Mouse (Mus musculus): ENCODE measurements around the gene Gm49403. TPM values are rescaled to one million over a fixed set of nuclear protein-coding genes. Genes with fewer than 3 reads are reported as not detected.

Gene Gm49403
- not detected in 2 replicates for polyA plus RNA-seq (2015; fragmentation: Nextera tagmentation; extraction: Ambion mirVana)

DNA sequence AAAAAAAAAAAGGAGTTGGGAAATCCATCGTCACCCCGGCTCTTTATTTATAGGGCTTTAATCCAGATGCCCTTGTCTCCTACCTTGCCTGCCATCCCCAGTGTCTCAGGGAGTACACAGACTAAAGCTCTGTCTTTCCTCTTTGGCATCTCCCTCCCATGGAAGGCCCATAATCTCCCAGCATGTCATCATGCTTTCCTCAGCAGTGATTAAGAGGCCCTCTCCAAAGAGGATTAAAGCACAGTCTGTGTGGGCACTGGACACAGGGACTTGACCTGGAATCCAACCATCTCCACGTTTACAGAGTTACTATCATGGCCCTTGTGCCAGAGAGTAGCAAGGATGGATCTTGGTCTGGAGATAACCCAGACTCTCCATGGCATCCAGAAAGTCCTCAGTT is at the start of gene Gm49403, which contains the start of gene Lbhd1:
Gene Gm49403 (plus strand): TSS at position 315 of the 400 bp plus-strand sequence.
Gene Lbhd1 (plus strand): TSS at position 117 of the 400 bp plus-strand sequence.

DNA sequence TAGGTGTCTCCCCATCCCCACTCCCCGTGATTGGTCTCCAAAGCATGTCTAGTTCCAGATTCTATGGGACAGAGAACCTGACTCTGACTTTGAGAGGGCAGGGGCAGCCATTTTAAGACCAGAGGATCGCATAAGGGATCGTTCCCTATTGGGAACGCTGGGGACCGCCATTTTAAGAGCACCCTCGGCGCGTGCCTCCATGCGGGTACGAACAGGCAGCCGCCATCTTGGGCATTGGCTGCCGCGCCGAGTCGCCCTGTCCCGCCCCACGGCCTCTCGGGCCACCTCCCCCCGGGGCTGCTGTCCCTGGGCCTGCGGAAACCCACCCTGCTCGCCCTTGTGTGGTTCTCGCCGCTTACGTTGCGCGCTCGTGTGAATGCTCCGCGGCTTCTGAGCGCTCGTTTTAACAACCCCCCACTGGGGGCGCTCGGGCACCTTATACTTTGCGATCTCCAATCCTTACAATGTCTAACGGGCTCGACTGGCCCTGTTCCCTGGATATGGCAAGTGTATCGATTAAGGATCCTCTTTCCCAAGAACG is 46.4 kb upstream of the Gm49403 start, which contains the start of gene Bscl2:
Gene Bscl2 (plus strand): TSS at position 217 of the 541 bp plus-strand sequence.

DNA sequence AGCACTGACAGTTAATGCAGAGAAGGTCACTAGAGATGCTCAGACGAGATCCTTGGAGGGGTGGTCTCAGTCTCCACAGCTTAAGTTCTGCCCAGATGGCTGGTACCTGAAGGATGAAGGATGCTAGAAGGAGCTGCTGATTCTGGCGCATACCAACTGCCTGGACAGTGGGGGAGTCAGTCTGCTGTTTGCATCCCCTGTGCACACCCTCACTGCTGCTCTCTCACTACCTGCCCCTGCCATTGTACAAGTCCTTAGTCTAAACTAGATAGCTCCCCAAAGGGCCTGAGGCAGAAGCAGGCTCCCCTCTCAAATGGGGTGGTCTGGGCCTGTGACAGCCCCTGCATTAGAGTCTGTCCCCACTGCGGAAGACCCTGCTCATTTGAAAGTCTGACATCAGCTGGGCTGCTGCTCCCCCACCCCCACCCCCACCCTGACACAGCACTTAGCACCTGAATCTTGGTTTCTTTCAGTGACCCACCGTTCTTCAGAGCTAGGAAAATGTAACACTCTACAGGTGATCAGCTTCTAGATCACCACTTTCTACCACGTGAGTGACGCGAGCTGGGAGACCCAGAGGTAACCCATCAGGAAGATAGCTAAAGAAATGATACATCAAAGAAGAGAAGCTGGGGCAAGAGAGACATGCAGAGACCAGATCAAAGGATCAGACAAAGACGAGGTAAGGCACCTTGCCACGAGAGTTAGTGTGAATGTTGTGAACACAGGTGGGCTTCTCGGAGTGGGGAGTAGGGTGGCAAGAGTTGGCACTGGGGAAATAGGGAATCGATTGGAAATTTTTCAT is 44.4 kb upstream of the Gm49403 start, which contains the start of gene Gng3:
Gene Gng3 (minus strand): TSS at position 92 of the 805 bp plus-strand sequence.

GRCm38 (mm10) chr19:8850402-8850901 is 33.3 kb upstream of the Gm49403 start, which contains the start of gene Lrrn4cl:
Gene Lrrn4cl, plus strand, starts transcription at chr19:8850768.

GRCm38 (mm10) chr19:8871267-8872186 is 12.2 kb upstream of the Gm49403 start, which contains the start of gene Ubxn1:
Gene Ubxn1, plus strand, starts transcription at chr19:8871496.

GRCm38 (mm10) chr19:8880311-8881033 is 3.3 kb upstream of the Gm49403 start, which contains the start of gene Uqcc3:
Gene Uqcc3, minus strand, starts transcription at chr19:8880923.

GRCm38 (mm10) chr19:8888511-8889385 is 5.0 kb downstream of the Gm49403 start, which contains the start of the genes 1810009A15Rik and Gm49416:
Gene 1810009A15Rik, plus strand, starts transcription at chr19:8888853.
Gene Gm49416, plus strand, starts transcription at chr19:8888926.

DNA sequence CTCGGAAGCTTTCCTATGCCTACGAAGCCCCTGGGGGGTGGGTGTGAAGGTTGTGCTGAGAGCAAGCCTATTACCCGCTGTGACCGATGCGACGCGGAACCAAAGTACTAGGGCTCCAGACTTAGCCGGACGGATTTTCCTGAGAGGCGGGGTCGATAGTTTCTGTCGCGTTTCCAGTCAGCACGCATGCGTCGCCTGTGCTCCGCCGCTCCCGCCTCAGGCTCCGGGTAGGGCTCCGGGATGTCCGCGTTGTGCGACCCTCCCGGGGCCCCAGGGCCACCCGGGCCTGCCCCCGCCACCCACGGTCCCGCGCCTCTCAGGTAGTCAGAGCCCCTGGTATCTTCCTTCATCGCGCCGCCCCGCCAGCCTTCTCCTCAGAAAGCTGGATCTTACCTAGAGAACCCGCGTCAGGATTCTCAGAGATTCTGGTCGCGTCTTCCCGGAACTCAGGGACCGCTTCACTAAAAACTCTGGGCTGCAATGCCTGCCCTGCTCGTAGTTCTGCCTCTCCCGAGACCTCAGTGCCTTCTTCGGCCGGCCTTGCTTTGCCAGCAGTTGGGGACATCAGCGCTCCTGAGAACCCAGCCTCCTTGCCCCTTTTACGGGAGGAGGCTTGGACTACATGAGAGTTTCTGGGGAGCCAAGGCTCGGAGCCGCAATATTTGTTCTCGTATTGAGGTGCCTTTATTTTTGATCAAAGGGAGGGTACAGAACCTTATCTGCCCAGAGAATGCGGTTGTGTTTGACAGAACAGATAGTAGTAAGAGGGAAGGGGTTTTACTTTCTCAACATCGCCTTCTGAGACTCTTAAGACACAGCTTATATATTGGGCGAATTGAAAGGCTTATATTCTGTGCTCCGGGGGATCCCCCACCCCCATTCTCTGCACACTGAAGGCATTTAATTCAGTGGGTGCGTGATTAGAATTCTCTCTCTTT is 9.4 kb downstream of the Gm49403 start, which contains the start of gene Ints5:
Gene Ints5 (plus strand): TSS at position 177 of the 938 bp plus-strand sequence.

DNA sequence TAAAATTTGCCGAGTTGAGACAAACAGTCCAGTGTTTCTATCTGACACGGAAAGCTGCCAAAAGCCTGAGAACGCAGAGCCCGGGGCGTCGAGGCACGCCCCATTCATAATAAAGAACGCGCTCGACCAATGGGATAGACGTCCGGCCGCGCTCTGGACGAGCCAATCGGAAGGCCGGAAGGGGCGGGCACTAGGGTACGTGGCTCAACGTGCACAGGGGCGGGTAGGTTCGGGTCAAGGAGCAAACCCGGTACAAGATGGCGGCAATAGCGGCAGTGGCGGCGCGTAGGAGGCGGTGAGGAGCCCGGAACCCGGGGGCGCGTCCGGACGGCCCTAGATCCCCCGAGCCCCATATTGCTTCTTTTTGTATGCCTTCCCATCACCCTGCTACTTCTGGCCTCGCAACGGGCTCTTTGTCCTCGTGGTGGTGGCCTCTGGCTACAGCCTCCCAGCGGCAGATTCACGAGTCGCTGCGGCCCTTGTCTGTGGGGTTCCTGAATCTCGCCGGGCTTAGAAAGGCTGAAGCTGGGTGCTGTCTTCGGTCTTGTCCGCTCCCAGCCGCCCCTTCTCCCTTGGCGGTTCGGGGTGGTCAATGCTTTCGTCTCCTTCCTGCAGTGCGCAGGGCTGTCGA is 14.2 kb downstream of the Gm49403 start, which contains the start of gene Ganab:
Gene Ganab (plus strand): TSS at position 207 of the 631 bp plus-strand sequence.

GRCm38 (mm10) chr19:8920073-8920736 is 36.5 kb downstream of the Gm49403 start, which contains the start of gene B3gat3:
Gene B3gat3, plus strand, starts transcription at chr19:8920374.

DNA sequence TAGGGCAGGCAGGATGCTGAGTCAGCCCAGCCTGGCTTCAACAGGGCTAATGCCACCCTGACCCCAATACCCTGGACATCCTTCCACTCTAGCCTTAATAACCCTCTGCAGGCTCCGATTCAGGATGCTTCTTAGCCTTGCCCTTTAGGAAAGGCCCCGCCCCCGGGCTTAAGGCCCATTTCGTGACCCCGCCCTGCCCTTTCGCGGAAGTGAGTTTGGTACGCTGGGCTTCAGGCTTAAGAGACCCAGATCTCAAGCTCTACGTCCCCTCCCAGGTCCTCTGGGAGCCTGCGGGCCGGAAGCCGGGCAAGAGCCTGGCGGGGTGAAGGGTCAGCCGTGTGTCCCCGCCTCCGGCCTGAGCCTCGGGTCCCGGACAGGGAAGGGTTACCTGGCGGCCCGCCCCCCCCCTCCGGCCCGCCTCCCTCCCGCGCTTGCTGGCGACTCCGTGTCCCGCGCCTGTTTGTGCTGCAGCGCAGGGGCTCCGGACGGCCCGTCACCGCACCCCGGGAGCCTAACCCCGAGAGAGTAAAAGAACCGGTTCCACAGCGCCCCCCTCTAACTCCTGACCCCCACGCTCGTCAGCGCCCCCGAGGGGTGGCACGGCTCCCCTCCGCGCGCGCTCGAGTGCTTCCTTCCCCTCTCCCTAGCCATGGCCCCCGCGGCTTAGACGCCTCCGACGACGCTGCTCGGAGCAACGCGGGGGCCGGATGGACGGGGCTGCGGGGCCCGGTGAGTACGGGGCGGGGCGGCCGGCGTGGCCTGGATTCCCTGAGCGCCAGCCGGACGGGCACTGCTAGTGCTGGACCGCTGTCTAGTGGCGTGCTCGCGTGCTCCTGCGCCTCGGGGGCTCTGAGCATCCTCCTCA is 45.7 kb downstream of the Gm49403 start, which contains the start of the genes Rom1 and Eml3:
Gene Rom1 (minus strand): TSS at position 133 of the 865 bp plus-strand sequence.
Gene Eml3 (plus strand): TSS at position 329 of the 865 bp plus-strand sequence.

Other genes with a start within 250 kb of the Gm49403 start
- gene Chrm1, start 220.1 kb upstream of the Gm49403 start, polyA plus RNA-seq (2015; fragmentation: Nextera tagmentation; extraction: Ambion mirVana): 0.10 TPM in 1 of 2 replicates, not detected in the other
- gene Slc3a2, start 160.6 kb upstream of the Gm49403 start, polyA plus RNA-seq (2015; fragmentation: Nextera tagmentation; extraction: Ambion mirVana): 101 and 102 TPM in 2 replicates
- gene Wdr74, start 148.1 kb upstream of the Gm49403 start, polyA plus RNA-seq (2015; fragmentation: Nextera tagmentation; extraction: Ambion mirVana): 64.9 and 68.8 TPM in 2 replicates
- 0.65 and 0.69 TPM in 2 replicates for gene 1700092M07Rik, start 143.2 kb upstream of the Gm49403 start, polyA plus RNA-seq (2015; fragmentation: Nextera tagmentation; extraction: Ambion mirVana)
- 56.9 and 66.5 TPM in 2 replicates for gene Stx5a, start 142.5 kb upstream of the Gm49403 start, polyA plus RNA-seq (2015; fragmentation: Nextera tagmentation; extraction: Ambion mirVana)
- 95.6 and 109 TPM in 2 replicates for gene Nxf1, start 126.9 kb upstream of the Gm49403 start, polyA plus RNA-seq (2015; fragmentation: Nextera tagmentation; extraction: Ambion mirVana)
- gene Tmem223, start 112.9 kb upstream of the Gm49403 start, polyA plus RNA-seq (2015; fragmentation: Nextera tagmentation; extraction: Ambion mirVana): 79.4 and 82.5 TPM in 2 replicates
- 134 and 140 TPM in 2 replicates for gene Tmem179b, start 109.5 kb upstream of the Gm49403 start, polyA plus RNA-seq (2015; fragmentation: Nextera tagmentation; extraction: Ambion mirVana)
- 13.4 and 15.6 TPM in 2 replicates for gene Taf6l, start 97.5 kb upstream of the Gm49403 start, polyA plus RNA-seq (2015; fragmentation: Nextera tagmentation; extraction: Ambion mirVana)
- 103 and 108 TPM in 2 replicates for gene Polr2g, start 85.4 kb upstream of the Gm49403 start, polyA plus RNA-seq (2015; fragmentation: Nextera tagmentation; extraction: Ambion mirVana)
- 1.5 and 1.9 TPM in 2 replicates for gene Zbtb3, start 81.4 kb upstream of the Gm49403 start, polyA plus RNA-seq (2015; fragmentation: Nextera tagmentation; extraction: Ambion mirVana)
- gene Ttc9c, start 64.6 kb upstream of the Gm49403 start, polyA plus RNA-seq (2015; fragmentation: Nextera tagmentation; extraction: Ambion mirVana): 29.3 and 32.7 TPM in 2 replicates
- 5.6 and 5.7 TPM in 2 replicates for gene Hnrnpul2, start 63.9 kb upstream of the Gm49403 start, polyA plus RNA-seq (2015; fragmentation: Nextera tagmentation; extraction: Ambion mirVana)
- gene AC129217.1, start 54.2 kb upstream of the Gm49403 start, polyA plus RNA-seq (2015; fragmentation: Nextera tagmentation; extraction: Ambion mirVana): not detected in 2 replicates
- 40.2 and 40.8 TPM in 2 replicates for gene Bscl2, start 46.5 kb upstream of the Gm49403 start, polyA plus RNA-seq (2015; fragmentation: Nextera tagmentation; extraction: Ambion mirVana)
- gene Gng3, start 44.7 kb upstream of the Gm49403 start, polyA plus RNA-seq (2015; fragmentation: Nextera tagmentation; extraction: Ambion mirVana): 0.48 and 0.53 TPM in 2 replicates
- gene Lrrn4cl, start 33.2 kb upstream of the Gm49403 start, polyA plus RNA-seq (2015; fragmentation: Nextera tagmentation; extraction: Ambion mirVana): 1.2 and 1.7 TPM in 2 replicates
- gene Ubxn1, start 12.4 kb upstream of the Gm49403 start, polyA plus RNA-seq (2015; fragmentation: Nextera tagmentation; extraction: Ambion mirVana): 128 and 131 TPM in 2 replicates
- gene Uqcc3, start 3.0 kb upstream of the Gm49403 start, polyA plus RNA-seq (2015; fragmentation: Nextera tagmentation; extraction: Ambion mirVana): 55.1 and 57.2 TPM in 2 replicates
- 44.3 and 52.1 TPM in 2 replicates for gene Lbhd1, start 198 bp upstream of the Gm49403 start, polyA plus RNA-seq (2015; fragmentation: Nextera tagmentation; extraction: Ambion mirVana)
- gene 1810009A15Rik, start 4.9 kb downstream of the Gm49403 start, polyA plus RNA-seq (2015; fragmentation: Nextera tagmentation; extraction: Ambion mirVana): 54.0 and 56.8 TPM in 2 replicates
- gene Gm49416, start 5.0 kb downstream of the Gm49403 start, polyA plus RNA-seq (2015; fragmentation: Nextera tagmentation; extraction: Ambion mirVana): not detected in 2 replicates
- 22.6 and 23.2 TPM in 2 replicates for gene Ints5, start 9.1 kb downstream of the Gm49403 start, polyA plus RNA-seq (2015; fragmentation: Nextera tagmentation; extraction: Ambion mirVana)
- gene Ganab, start 14.1 kb downstream of the Gm49403 start, polyA plus RNA-seq (2015; fragmentation: Nextera tagmentation; extraction: Ambion mirVana): 28.2 and 35.2 TPM in 2 replicates
- 23.7 and 26.2 TPM in 2 replicates for gene B3gat3, start 36.4 kb downstream of the Gm49403 start, polyA plus RNA-seq (2015; fragmentation: Nextera tagmentation; extraction: Ambion mirVana)
- gene Rom1, start 45.4 kb downstream of the Gm49403 start, polyA plus RNA-seq (2015; fragmentation: Nextera tagmentation; extraction: Ambion mirVana): 2.9 and 3.7 TPM in 2 replicates
- gene Eml3, start 45.6 kb downstream of the Gm49403 start, polyA plus RNA-seq (2015; fragmentation: Nextera tagmentation; extraction: Ambion mirVana): 19.5 and 23.4 TPM in 2 replicates
- 105 and 110 TPM in 2 replicates for gene Mta2, start 57.9 kb downstream of the Gm49403 start, polyA plus RNA-seq (2015; fragmentation: Nextera tagmentation; extraction: Ambion mirVana)
- gene Tut1, start 69.9 kb downstream of the Gm49403 start, polyA plus RNA-seq (2015; fragmentation: Nextera tagmentation; extraction: Ambion mirVana): 15.3 and 15.8 TPM in 2 replicates
- gene Eef1g, start 83.1 kb downstream of the Gm49403 start, polyA plus RNA-seq (2015; fragmentation: Nextera tagmentation; extraction: Ambion mirVana): 261 and 275 TPM in 2 replicates
- 11.6 and 16.8 TPM in 2 replicates for gene Ahnak, start 105.4 kb downstream of the Gm49403 start, polyA plus RNA-seq (2015; fragmentation: Nextera tagmentation; extraction: Ambion mirVana)
- gene Scgb1a1, start 204.0 kb downstream of the Gm49403 start, polyA plus RNA-seq (2015; fragmentation: Nextera tagmentation; extraction: Ambion mirVana): 0.30 and 1.2 TPM in 2 replicates